Mouse (Mus musculus): ENCODE results near the gene Hoxd4. TPM values are rescaled to one million over a fixed set of nuclear protein-coding genes. Genes with fewer than 3 reads are reported as not detected.

The Hoxd4 gene
- polyA plus RNA-seq, 1 experiment from 2014 or later, result not detected

- H3K9me3 ChIP-seq, result no peaks in the 10 kb centered on the region
- peak overlapping the region; percentile 47 for H3K4me3 ChIP-seq
- peaks cover 21% of the 10 kb centered on the region for H3K4me1 ChIP-seq
- H3K9ac ChIP-seq, result 0 out of 2 replicates have a peak overlapping the region, but pooled peaks have one; percentile 50
- peaks cover 98% of the 10 kb centered on the region for H3K27me3 ChIP-seq (replicated peaks)
- peak overlapping the region; percentile 71 for H3K4me2 ChIP-seq
- no peaks in the 10 kb centered on the region for H3K36me3 ChIP-seq
- H3K27ac ChIP-seq (replicated peaks), result no peak overlapping the region
- WGBS, result 3% methylated on average over 25 of the region's 25 CpGs
- ATAC-seq (ENCODE audit: extremely low read depth, insufficient number of reproducible peaks, low FRiP score, low TSS enrichment), result no peak
Measured at GRCm38 (mm10) chr2:74753175-74753523, 41.4 kb downstream of the Hoxd4 start.

- ATAC-seq (ENCODE audit: extremely low read depth, insufficient number of reproducible peaks, low FRiP score, low TSS enrichment), result no peak
- no peak overlapping the region for H3K4me2 ChIP-seq
Measured at GRCm38 (mm10) chr2:74753711-74754110, 42.0 kb downstream of the Hoxd4 start.

GRCm38 (mm10) chr2:74760146-74760545 is 48.4 kb downstream of the Hoxd4 start:
- H3K9ac ChIP-seq, result no peak overlapping the region
- H3K4me2 ChIP-seq, result no peak overlapping the region
- WGBS, result 0% methylated on average over 1 of the region's 1 CpGs
- ATAC-seq (ENCODE audit: extremely low read depth, insufficient number of reproducible peaks, low FRiP score, low TSS enrichment), result no peak
- peaks cover 16% of the 10 kb centered on the region for H3K4me1 ChIP-seq
- peaks cover 93% of the 10 kb centered on the region for H3K27me3 ChIP-seq (replicated peaks)
- no peaks in the 10 kb centered on the region for H3K9me3 ChIP-seq
- H3K27ac ChIP-seq (replicated peaks), result no peak overlapping the region
- H3K36me3 ChIP-seq, result no peaks in the 10 kb centered on the region
- no peak overlapping the region for H3K4me3 ChIP-seq

More at GRCm38 (mm10) chr2:74753711-74754110, 42.0 kb downstream of the Hoxd4 start:
- 21% methylated on average over 5 of the region's 5 CpGs for WGBS
- Histone ChIP-seq H3K27ac (replicated peaks) (no peak overlapping the region), H3K4me3 (no peak overlapping the region), H3K9me3 (no peaks in the 10 kb centered on the region), H3K9ac (no peak overlapping the region), H3K36me3 (no peaks in the 10 kb centered on the region), H3K4me1 (peaks cover 21% of the 10 kb centered on the region), H3K27me3 (replicated peaks) (peaks cover 98% of the 10 kb centered on the region)

GRCm38 (mm10) chr2:74761941-74762340 is 50.2 kb downstream of the Hoxd4 start:
- Histone ChIP-seq H3K27ac (replicated peaks) (no peak overlapping the region), H3K9me3 (no peaks in the 10 kb centered on the region), H3K4me1 (peaks cover 16% of the 10 kb centered on the region), H3K4me3 (peak overlapping the region; percentile 57), H3K9ac (no peak overlapping the region), H3K27me3 (replicated peaks) (peaks cover 95% of the 10 kb centered on the region), H3K4me2 (peak overlapping the region; percentile 82; the same call in 1 of the 2 replicates), H3K36me3 (no peaks in the 10 kb centered on the region)
- ATAC-seq (ENCODE audit: extremely low read depth, insufficient number of reproducible peaks, low FRiP score, low TSS enrichment), result no peak
- WGBS, result 5% methylated on average over 13 of the region's 13 CpGs

GRCm38 (mm10) chr2:74762522-74763244 is 51.0 kb downstream of the Hoxd4 start, which contains the start of gene Hoxd1:
Gene Hoxd1, plus strand, starts transcription at chr2:74762980.
- H3K27ac ChIP-seq (replicated peaks), result no peak within 1 kb of the TSS
- H3K27me3 ChIP-seq (replicated peaks), result peaks cover 91% of the 10 kb centered on the region
- H3K4me2 ChIP-seq, result peak within 1 kb of the TSS; percentile 82
- H3K9me3 ChIP-seq, result no peaks in the 10 kb centered on the region
- peak within 1 kb of the TSS; percentile 57 for H3K4me3 ChIP-seq
- no peaks in the 10 kb centered on the region for H3K36me3 ChIP-seq
- H3K4me1 ChIP-seq, result peaks cover 16% of the 10 kb centered on the region
- H3K9ac ChIP-seq, result peak within 1 kb of the TSS; percentile 64
- ATAC-seq (ENCODE audit: extremely low read depth, insufficient number of reproducible peaks, low FRiP score, low TSS enrichment), result no peak
- 1% methylated on average over 59 of the region's 61 CpGs for WGBS

- Histone ChIP-seq H3K9ac (peak overlapping the region; percentile 64), H3K4me2 (peak overlapping the region; percentile 82), H3K9me3 (no peaks in the 10 kb centered on the region), H3K4me1 (peaks cover 16% of the 10 kb centered on the region), H3K27ac (replicated peaks) (no peak overlapping the region), H3K4me3 (peak overlapping the region; percentile 57), H3K36me3 (no peaks in the 10 kb centered on the region), H3K27me3 (replicated peaks) (peaks cover 86% of the 10 kb centered on the region)
- ATAC-seq (ENCODE audit: extremely low read depth, insufficient number of reproducible peaks, low FRiP score, low TSS enrichment), result no peak
- WGBS, result 1% methylated on average over 51 of the region's 53 CpGs
Measured at GRCm38 (mm10) chr2:74763245-74763735, 51.6 kb downstream of the Hoxd4 start.

- Histone ChIP-seq H3K4me3 (peak overlapping the region; percentile 57; the same call in 1 of the 2 replicates), H3K4me2 (peak overlapping the region; percentile 82; the same call in 1 of the 2 replicates), H3K9ac (no peak overlapping the region), H3K36me3 (no peaks in the 10 kb centered on the region), H3K27ac (replicated peaks) (no peak overlapping the region), H3K9me3 (no peaks in the 10 kb centered on the region), H3K4me1 (peaks cover 16% of the 10 kb centered on the region), H3K27me3 (replicated peaks) (peaks cover 87% of the 10 kb centered on the region)
- 43% methylated on average over 10 of the region's 10 CpGs for WGBS
- no peak for ATAC-seq (ENCODE audit: extremely low read depth, insufficient number of reproducible peaks, low FRiP score, low TSS enrichment)
Measured at GRCm38 (mm10) chr2:74763976-74764375, 52.2 kb downstream of the Hoxd4 start.

GRCm38 (mm10) chr2:74774359-74774758 is 62.6 kb downstream of the Hoxd4 start:
- peaks cover 30% of the 10 kb centered on the region for H3K27me3 ChIP-seq (replicated peaks)
- no peak overlapping the region for H3K4me2 ChIP-seq
- 73% methylated on average over 2 of the region's 2 CpGs for WGBS
- 0 out of 2 replicates have a peak, but pooled peaks cover 4% of the 10 kb centered on the region for H3K9me3 ChIP-seq
- no peak overlapping the region for H3K9ac ChIP-seq
- no peaks in the 10 kb centered on the region for H3K4me1 ChIP-seq
- ATAC-seq (ENCODE audit: extremely low read depth, insufficient number of reproducible peaks, low FRiP score, low TSS enrichment), result no peak
- no peak overlapping the region for H3K4me3 ChIP-seq
- H3K27ac ChIP-seq (replicated peaks), result no peak overlapping the region
- H3K36me3 ChIP-seq, result no peaks in the 10 kb centered on the region

GRCm38 (mm10) chr2:74777536-74778275 is 66.0 kb downstream of the Hoxd4 start:
- Histone ChIP-seq H3K4me1 (no peaks in the 10 kb centered on the region), H3K27ac (replicated peaks) (no peak overlapping the region), H3K9ac (no peak overlapping the region), H3K4me2 (no peak overlapping the region), H3K27me3 (replicated peaks) (peaks cover 12% of the 10 kb centered on the region), H3K4me3 (no peak overlapping the region), H3K36me3 (no peaks in the 10 kb centered on the region), H3K9me3 (no peaks in the 10 kb centered on the region)
- 65% methylated on average over 13 of the region's 13 CpGs for WGBS
- ATAC-seq (ENCODE audit: extremely low read depth, insufficient number of reproducible peaks, low FRiP score, low TSS enrichment), result no peak
